In the genomic region with DNA sequence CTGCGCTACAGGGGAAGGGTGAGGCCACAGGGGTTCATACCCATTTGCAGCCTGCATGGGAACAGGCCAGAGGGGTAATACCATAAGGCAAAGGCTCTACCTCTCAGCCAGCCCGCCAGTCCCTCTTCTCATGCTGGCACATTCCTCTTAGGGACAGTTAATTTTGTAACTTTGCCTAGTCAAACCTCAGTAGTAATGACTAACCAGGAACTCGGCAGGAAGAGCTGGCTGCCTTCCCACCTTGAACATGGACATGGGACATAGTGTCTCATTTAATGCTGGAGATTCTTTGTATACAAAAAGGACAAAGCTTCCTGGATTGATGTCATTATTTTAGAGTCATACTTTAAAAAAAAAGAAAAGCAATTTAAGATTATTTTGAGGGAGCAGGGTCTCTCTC, we compare ENCODE assay signal across 13 mouse cellular contexts. TPM values are rescaled to one million over a fixed set of nuclear protein-coding genes. Genes with fewer than 3 reads are reported as not detected.
DNase-seq lines count a peak whose midpoint lies in the region; ATAC-seq and TF ChIP-seq lines count a peak whose summit lies in the region.
"Had no signal": no experiment of that assay in that cellular context is flagged by ENCODE, and none has a peak within 500 bp of the region (broad histone marks: within the 10 kb centered on the region; RNA-seq: fewer than 3 reads in every experiment).

No protein-coding gene starts in this region.

- no peak for ATAC-seq in heart, embryonic 12.5 days (ENCODE audit: insufficient number of reproducible peaks, low FRiP score)
- ATAC-seq in hindbrain, postnatal 0 days, result no peak
- ATAC-seq: forebrain, postnatal 0 days; intestine, embryonic 16.5 days had no signal

- H3K36me3 ChIP-seq in heart, embryonic 12.5 days, result peaks cover 2% of the 10 kb centered on the region; the same call in 1 of the 2 replicates
- 0 out of 2 replicates have a peak, but pooled peaks cover under 1% of the 10 kb centered on the region for H3K36me3 ChIP-seq in hindbrain, postnatal 0 days (ENCODE audit: insufficient read depth, low read length)
- H3K36me3 ChIP-seq: liver, embryonic 15.5 days; midbrain, embryonic 10.5 days had no signal

- H3K4me3 ChIP-seq in heart, embryonic 12.5 days, result no peak overlapping the region
- H3K4me3 ChIP-seq in hindbrain, postnatal 0 days (ENCODE audit: low read length), result no peak overlapping the region
- H3K4me3 ChIP-seq: liver, embryonic 15.5 days; midbrain, embryonic 10.5 days; neural tube, embryonic 13.5 days had no signal

- WGBS in heart, embryonic 12.5 days, result 79% methylated on average over 3 of the region's 3 CpGs
- WGBS in hindbrain, postnatal 0 days, result 76% methylated on average over 3 of the region's 3 CpGs

- DNase-seq in heart, adult 18-20 months, result peak; percentile 70 to 74
- DNase-seq in adipocyte (ENCODE audit: low spot score), result peak; percentile 29
- DNase-seq in cerebellum, adult 9-10 months, result peak; percentile 31
- DNase-seq in heart, postnatal 4 days, result peak; percentile 54
- no peak for DNase-seq in right cerebral cortex, postnatal 36 days (ENCODE audit: low spot score in 2 of 2)
- no peak for DNase-seq in hindbrain, postnatal 0 days (ENCODE audit: low spot score)
- DNase-seq in right cerebral cortex, adult 18-20 months, result no peak
- DNase-seq: forebrain, postnatal 0 days had no signal

- H3K9me3 ChIP-seq in heart, embryonic 12.5 days (replicated peaks), result no peaks in the 10 kb centered on the region
- H3K9me3 ChIP-seq in hindbrain, postnatal 0 days (ENCODE audit: low read length), result no peaks in the 10 kb centered on the region
- H3K9me3 ChIP-seq: liver, embryonic 15.5 days; midbrain, embryonic 10.5 days; neural tube, embryonic 13.5 days had no signal

- H3K27ac ChIP-seq in heart, embryonic 12.5 days (ENCODE audit: poor library complexity, severe bottlenecking), result no peak overlapping the region
- no peak overlapping the region for H3K27ac ChIP-seq in hindbrain, postnatal 0 days
- H3K27ac ChIP-seq: liver, embryonic 15.5 days; midbrain, embryonic 10.5 days; neural tube, embryonic 13.5 days had no signal

- no peak overlapping the region for H3K4me2 ChIP-seq in heart, embryonic 12.5 days
- H3K4me2 ChIP-seq in hindbrain, postnatal 0 days (ENCODE audit: low read depth, low read length), result no peak overlapping the region
- H3K4me2 ChIP-seq: liver, embryonic 15.5 days; neural tube, embryonic 13.5 days had no signal

- H3K9ac ChIP-seq in heart, embryonic 12.5 days, result no peak overlapping the region
- no peak overlapping the region for H3K9ac ChIP-seq in hindbrain, postnatal 0 days (replicated peaks; ENCODE audit: low read length)
- H3K9ac ChIP-seq: forebrain, postnatal 0 days; liver, embryonic 15.5 days; neural tube, embryonic 13.5 days had no signal

- no peak for TF ChIP-seq CTCF in hindbrain, postnatal 0 days (IDR thresholded peaks at IDR 0.05; ENCODE audit: low read depth)

- H3K4me1 ChIP-seq in heart, embryonic 12.5 days (replicated peaks), result peaks cover 11% of the 10 kb centered on the region
- no peaks in the 10 kb centered on the region for H3K4me1 ChIP-seq in hindbrain, postnatal 0 days (ENCODE audit: insufficient read depth, low read length)
- H3K4me1 ChIP-seq: neural tube, embryonic 13.5 days had no signal

- H3K27me3 ChIP-seq in heart, embryonic 12.5 days (replicated peaks), result no peaks in the 10 kb centered on the region
- no peaks in the 10 kb centered on the region for H3K27me3 ChIP-seq in hindbrain, postnatal 0 days (ENCODE audit: insufficient read depth, low read length)
- H3K27me3 ChIP-seq: liver, embryonic 15.5 days; neural tube, embryonic 13.5 days had no signal

RNA-seq across cellular contexts. Expression of gene BC034090, which starts 30.7 kb away (rescaled TPM):
- total RNA-seq in heart, adult 18-20 months (2021), result 10 to 100 TPM; 28.5 to 31.8 TPM
- 9.0 and 9.6 TPM in 2 replicates for polyA plus RNA-seq in heart, embryonic 12.5 days (2016; fragmentation: Nextera tagmentation; extraction: Ambion mirVana)
- total RNA-seq in heart, postnatal 4 days (2021), result 10 to 100 TPM; 55.0 to 60.7 TPM
- total RNA-seq in hindbrain, postnatal 0 days (2014; rRNA removed), result 16.1 and 18.8 TPM in 2 replicates
- polyA plus RNA-seq in hindbrain, postnatal 0 days (2015; fragmentation: Nextera tagmentation; extraction: Ambion mirVana), result 3.6 and 3.7 TPM in 2 replicates

Comparison
In these comparisons a context has a peak if more than half of its experiments do, and no peak if none do; other contexts are left out.
1. DNase-seq: peak in heart, adult 18-20 months (2 of 2), adipocyte (single experiment), cerebellum, adult 9-10 months (single experiment) and heart, postnatal 4 days (single experiment); none in right cerebral cortex, postnatal 36 days (0 of 2), hindbrain, postnatal 0 days (single experiment) and right cerebral cortex, adult 18-20 months (single experiment).